Mouse (Mus musculus) MEL (cell line): ENCODE results near the gene Tuft1. TPM values are rescaled to one million over a fixed set of nuclear protein-coding genes. Genes with fewer than 3 reads are reported as not detected.
A peak's percentile ranks its signal among the peaks of the same experiment; 100 is the strongest.

Experiments used
- DNase-seq: peaks from one replicate; pipeline ENCODE4 v3.0.0; 2011; ENCODE audit warnings: low read depth, low spot score
- H3K27ac ChIP-seq: 2 replicates; pipeline ENCODE4 v1.5.1; 2012; ENCODE audit warnings: low read depth, mild to moderate bottlenecking, control low read depth, low read length, moderate library complexity; ENCODE audit not compliant: control insufficient read depth
- H3K27me3 ChIP-seq, 2 experiments: fragments of 150-350 bp in 1 of 2; sonication (generic) in 1 of 2; 2 replicates each; pipeline ENCODE4 v1.6.1; 2012; ENCODE audit warnings: low read length in 2 of 2, mild to moderate bottlenecking in 2 of 2, improper control_type of control experiment in 1 of 2, moderate library complexity in 1 of 2; ENCODE audit not compliant: insufficient read depth in 2 of 2, control insufficient read depth in 1 of 2
- H3K36me3 ChIP-seq, 2 experiments: 2 replicates each; pipeline ENCODE4 v1.6.1; 2012 to 2014; ENCODE audit warnings: low read length in 2 of 2, improper control_type of control experiment in 1 of 2, inconsistent platforms in 1 of 2, mild to moderate bottlenecking in 1 of 2; ENCODE audit not compliant: insufficient read depth in 2 of 2, control insufficient read depth in 1 of 2
- H3K4me1 ChIP-seq, 2 experiments: fragments of 150-350 bp in 1 of 2; sonication (generic) in 1 of 2; 2 replicates each; pipeline ENCODE4 v1.6.1; 2012; ENCODE audit warnings: low read length in 2 of 2, improper control_type of control experiment in 1 of 2, mild to moderate bottlenecking in 1 of 2; ENCODE audit not compliant: insufficient read depth in 2 of 2, control insufficient read depth in 1 of 2
- H3K4me3 ChIP-seq, 2 experiments: fragments of 150-350 bp in 1 of 2; sonication (generic) in 1 of 2; 2 replicates each; pipeline ENCODE4 v1.5.1; 2012; ENCODE audit warnings: low read depth in 2 of 2, low read length in 2 of 2, mild to moderate bottlenecking in 2 of 2, moderate library complexity in 2 of 2, control low read depth in 1 of 2, improper control_type of control experiment in 1 of 2; ENCODE audit not compliant: control insufficient read depth in 1 of 2, insufficient read depth in 1 of 2
- H3K79me2 ChIP-seq: 2 replicates; pipeline ENCODE4 v1.6.1; 2012; ENCODE audit warnings: mild to moderate bottlenecking, low read length, moderate library complexity; ENCODE audit not compliant: control insufficient read depth, poor library complexity, insufficient read depth
- H3K9ac ChIP-seq: 2 replicates; pipeline ENCODE4 v1.6.1; 2012; ENCODE audit warnings: low read depth, mild to moderate bottlenecking, control low read depth, low read length, moderate library complexity; ENCODE audit not compliant: control insufficient read depth, poor library complexity, severe bottlenecking
- H3K9me3 ChIP-seq: fragments of 150-350 bp; sonication (generic); replicated peaks from 2 replicates; pipeline ENCODE4 v1.6.1; 2012; ENCODE audit warnings: mild to moderate bottlenecking, low read length, improper control_type of control experiment, moderate library complexity; ENCODE audit not compliant: insufficient read depth
- CTCF ChIP-seq, 3 experiments: IDR thresholded peaks in 2 of 3; conservative IDR thresholded peaks in 1 of 3; 2 replicates each; pipeline ENCODE4 v1.5.1; 2011 to 2012; ENCODE audit warnings: low read length in 3 of 3, low read depth in 2 of 3, mild to moderate bottlenecking in 2 of 3, improper control_type of control experiment in 1 of 3, inconsistent platforms in 1 of 3, mixed read lengths in 1 of 3, moderate library complexity in 1 of 3; ENCODE audit not compliant: control insufficient read depth in 1 of 3, insufficient read depth in 1 of 3, poor library complexity in 1 of 3, severe bottlenecking in 1 of 3
- ELF1 ChIP-seq: IDR thresholded peaks from 2 replicates; pipeline ENCODE4 v1.6.1; 2014; ENCODE audit warnings: low read depth, mild to moderate bottlenecking, inconsistent platforms, low read length, improper control_type of control experiment, moderate library complexity
- ETS1 ChIP-seq: IDR thresholded peaks from 2 replicates; pipeline ENCODE4 v1.6.1; 2012; ENCODE audit warnings: low read depth, mild to moderate bottlenecking, inconsistent platforms, low read length, improper control_type of control experiment, moderate library complexity
- MEF2A ChIP-seq: IDR thresholded peaks from 2 replicates; pipeline ENCODE4 v1.6.1; 2014; ENCODE audit warnings: low read depth, mild to moderate bottlenecking, inconsistent platforms, low read length, improper control_type of control experiment; ENCODE audit not compliant: poor library complexity, insufficient replicate concordance, severe bottlenecking; ENCODE audit errors: extremely low read depth
- POLR2A ChIP-seq, 2 experiments: IDR thresholded peaks; 2 replicates each; pipeline ENCODE4 v1.6.1; 2011 to 2012; ENCODE audit warnings: low read length in 2 of 2, mild to moderate bottlenecking in 2 of 2, control low read depth in 1 of 2, improper control_type of control experiment in 1 of 2, low read depth in 1 of 2, moderate library complexity in 1 of 2; ENCODE audit not compliant: control insufficient read depth in 1 of 2, insufficient read depth in 1 of 2, poor library complexity in 1 of 2
- SIN3A ChIP-seq: IDR thresholded peaks from 2 replicates; pipeline ENCODE4 v1.6.1; 2012; ENCODE audit warnings: low read length, improper control_type of control experiment, inconsistent platforms
- SMC3 ChIP-seq: IDR thresholded peaks from 2 replicates; pipeline ENCODE4 v1.6.1; 2011; ENCODE audit warnings: low read depth, low read length, improper control_type of control experiment
- ZNF384 ChIP-seq: IDR thresholded peaks from 2 replicates; pipeline ENCODE4 v1.6.1; 2012; ENCODE audit warnings: low read depth, mild to moderate bottlenecking, inconsistent platforms, low read length, improper control_type of control experiment
- polyA plus RNA-seq, 2 experiments: library from polyadenylated mRNA; stranded (reverse) in 1 of 2; unstranded in 1 of 2; fragments of >175 nt in 1 of 2; fragments of >200 nt in 1 of 2; gene quantifications; 2 replicates each; pipeline versions ENCODE4 v1.2.1 to v1.2.4; 2012; ENCODE audit warnings: low replicate concordance in 2 of 2, low read depth in 1 of 2; ENCODE audit not compliant: insufficient read length in 2 of 2, insufficient read depth in 1 of 2, missing spikeins in 1 of 2
- total RNA-seq: library from RNA; depleted of rRNA; stranded (reverse); fragments of 300-350 nt; gene quantifications from 2 replicates; pipeline ENCODE4 v1.2.3, GENCODE M21; 2012; rRNA removed

Gene Tuft1
- total and polyA plus RNA-seq, 3 experiments: 6.6 to 13.5 TPM; not detected in 1

- no peak overlapping the region for H3K4me3 ChIP-seq
- no peak overlapping the region for H3K27ac ChIP-seq
- no peak overlapping the region for H3K9ac ChIP-seq
- H3K36me3 ChIP-seq: peaks cover 6 to 13% of the 10 kb centered on the region in 2 experiments; a peak in 3 of 4 replicates
- peaks cover 8% of the 10 kb centered on the region; the same call in 1 of the 2 replicates for H3K79me2 ChIP-seq
- TF ChIP-seq CTCF (IDR thresholded peaks at IDR 0.05 in 2 of 3, conservative IDR thresholded peaks at IDR 0.05 in 1 of 3; ENCODE audit: control insufficient read depth in 1 of 3, insufficient read depth in 1 of 3, low read depth in 2 of 3, low read length in 3 of 3, poor library complexity in 1 of 3, severe bottlenecking in 1 of 3) (peak in 2 of 3 experiments; percentile 18 to 40; a peak in 2 of 6 replicates), ETS1 (no peak), ZNF384 (peak; percentile 42; the same call in 1 of the 2 replicates), SMC3 (0 out of 2 replicates have a peak, but pooled peaks have one; percentile 12), SIN3A (no peak)
- H3K27me3 ChIP-seq: no peaks in the 10 kb centered on the region
- no peaks in the 10 kb centered on the region for H3K9me3 ChIP-seq
- DNase-seq: no peak
- 0 out of 4 replicates have a peak, but pooled peaks cover 0 to 2% of the 10 kb centered on the region in 2 experiments for H3K4me1 ChIP-seq
These were observed 94.2 kb downstream of the Tuft1 start for GRCm38 (mm10) chr3:94564356-94565010.

DNA sequence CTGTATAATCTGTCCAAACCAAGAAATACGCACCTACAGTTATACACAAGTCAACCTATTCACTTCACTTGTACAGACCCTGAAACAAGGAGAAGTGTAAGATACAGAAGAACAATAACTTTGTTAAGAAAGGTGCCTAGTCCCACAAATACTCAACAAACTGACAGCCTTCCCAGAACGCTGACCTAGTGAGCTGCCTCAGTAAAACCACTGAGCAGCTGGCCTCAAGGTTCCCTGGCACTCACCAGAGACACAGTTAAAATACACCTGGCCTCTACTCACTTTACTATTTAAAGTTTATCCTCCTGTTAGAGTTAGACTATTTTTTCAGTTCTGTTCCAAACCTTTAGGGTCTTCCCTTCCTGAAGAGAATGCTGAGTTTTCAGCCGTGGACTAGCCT, 95.5 kb downstream of the Tuft1 start:
- no peaks in the 10 kb centered on the region for H3K27me3 ChIP-seq
- DNase-seq: no peak
- TF ChIP-seq MEF2A (no peak), POLR2A (IDR thresholded peaks at IDR 0.05; ENCODE audit: control insufficient read depth in 1 of 2, insufficient read depth in 1 of 2, low read depth in 1 of 2, low read length in 2 of 2, poor library complexity in 1 of 2) (no peak), ELF1 (no peak)

More for the DNA sequence above, 95.5 kb downstream of the Tuft1 start:
- Histone ChIP-seq H3K79me2 (peaks cover 8% of the 10 kb centered on the region; the same call in 1 of the 2 replicates), H3K9me3 (no peaks in the 10 kb centered on the region), H3K27ac (no peak overlapping the region), H3K4me3 (no peak overlapping the region), H3K9ac (no peak overlapping the region), H3K36me3 (peaks cover 6 to 20% of the 10 kb centered on the region in 2 experiments; a peak in 3 of 4 replicates), H3K4me1 (no peaks in the 10 kb centered on the region)

Other genes with a start within 250 kb of the Tuft1 start
- not detected in 2 replicates for gene Tdrkh, start 245.6 kb downstream of the Tuft1 start, total RNA-seq
- not detected for gene Tdrkh, start 245.6 kb downstream of the Tuft1 start, polyA plus RNA-seq
- gene Mrpl9, start 215.6 kb downstream of the Tuft1 start, total RNA-seq: 208 and 215 TPM in 2 replicates
- 100 to 1,000 TPM in 1 of 2 experiments, not detected in 1; 191 TPM for gene Mrpl9, start 215.6 kb downstream of the Tuft1 start, polyA plus RNA-seq
- 0.59 and 0.89 TPM in 2 replicates for gene Oaz3, start 215.0 kb downstream of the Tuft1 start, total RNA-seq
- under 1 TPM in 1 of 2 experiments, not detected in 1; 0.91 TPM for gene Oaz3, start 215.0 kb downstream of the Tuft1 start, polyA plus RNA-seq
- 0.07 and 0.23 TPM in 2 replicates for gene Celf3, start 180.6 kb downstream of the Tuft1 start, total RNA-seq
- under 1 TPM in 1 of 2 experiments, not detected in 1; 0.31 TPM for gene Celf3, start 180.6 kb downstream of the Tuft1 start, polyA plus RNA-seq
- not detected in 2 replicates for gene Riiad1, start 178.5 kb downstream of the Tuft1 start, total RNA-seq
- gene Riiad1, start 178.5 kb downstream of the Tuft1 start, polyA plus RNA-seq: under 1 TPM in 1 of 2 experiments, not detected in 1; 0.64 TPM
- gene Snx27, start 76.2 kb downstream of the Tuft1 start, total RNA-seq: 36.9 and 38.5 TPM in 2 replicates
- 100 to 1,000 TPM in 1 of 2 experiments, 10 to 100 TPM in 1; 45.4 to 123 TPM for gene Snx27, start 76.2 kb downstream of the Tuft1 start, polyA plus RNA-seq
- not detected in 2 replicates for gene Gm10972, start 15.8 kb downstream of the Tuft1 start, total RNA-seq
- gene Gm10972, start 15.8 kb downstream of the Tuft1 start, polyA plus RNA-seq: not detected
- 35.7 and 60.7 TPM in 2 replicates for gene Selenbp2, start 34.7 kb upstream of the Tuft1 start, total RNA-seq
- gene Selenbp2, start 34.7 kb upstream of the Tuft1 start, polyA plus RNA-seq: 10 to 100 TPM in 1 of 2 experiments, not detected in 1; 67.0 TPM
- gene Cgn, start 127.6 kb upstream of the Tuft1 start, total RNA-seq: 0.04 and 0.07 TPM in 2 replicates
- gene Cgn, start 127.6 kb upstream of the Tuft1 start, polyA plus RNA-seq: under 1 TPM in 1 of 2 experiments, not detected in 1; 0.86 TPM
- gene Pogz, start 178.7 kb upstream of the Tuft1 start, total RNA-seq: 10.6 and 12.9 TPM in 2 replicates
- 10 to 100 TPM in 1 of 2 experiments, not detected in 1; 31.6 TPM for gene Pogz, start 178.7 kb upstream of the Tuft1 start, polyA plus RNA-seq
- 890 and 977 TPM in 2 replicates for gene Psmb4, start 228.1 kb upstream of the Tuft1 start, total RNA-seq
- 100 to 1,000 TPM; 826 to 964 TPM for gene Psmb4, start 228.1 kb upstream of the Tuft1 start, polyA plus RNA-seq